Mouse (Mus musculus): Measurements from ENCODE around the gene Usp30.

- TF ChIP-seq CTCF (IDR thresholded peaks at IDR 0.05; ENCODE audit: extremely low read depth, insufficient read depth, low read length) (no peak), POLR2A (IDR thresholded peaks at IDR 0.05; ENCODE audit: extremely low read depth, insufficient read depth, low read length) (no peak)
These were observed 61.4 kb downstream of the Usp30 start for GRCm38 (mm10) chr5:114126499-114127244.
